Mouse (Mus musculus) T-helper 1 cell (primary cell): ENCODE results near the gene Myo9a.
"Not testable (repeated sequence)": the region's sequence is repeated elsewhere in the genome, so short reads cannot be mapped to it uniquely, and the experiment has no call there.

Experiments
- in situ Hi-C: fragments of 300-600 bp; cut with MboI, MseI; formaldehyde crosslinking; loops from one replicate; pipeline ENCODE4 v1.15.1; 2025; ENCODE audit warnings: high pct_unique_total_duplicates

Gene Myo9a

GRCm38 (mm10) chr9:59948691-59949250 is 198.1 kb downstream of the Myo9a start:
- in situ Hi-C loops: no loop called here

- in situ Hi-C loops: no loop called here
Observed at GRCm38 (mm10) chr9:59949511-59949910, 198.8 kb downstream of the Myo9a start.

- in situ Hi-C loops: no loop called here
Observed at GRCm38 (mm10) chr9:59949981-59950380, 199.3 kb downstream of the Myo9a start.

GRCm38 (mm10) chr9:59951001-59951750 is 200.5 kb downstream of the Myo9a start:
- in situ Hi-C loops: no loop called here

- in situ Hi-C loops: no loop called here
Observed at GRCm38 (mm10) chr9:59951943-59952342, 201.2 kb downstream of the Myo9a start.

GRCm38 (mm10) chr9:59952515-59953070 is 201.9 kb downstream of the Myo9a start:
- in situ Hi-C loops: no loop called here

- in situ Hi-C loops: no loop called here
Observed at GRCm38 (mm10) chr9:59953556-59953955, 202.9 kb downstream of the Myo9a start.

- in situ Hi-C loops: no loop called here
Observed at GRCm38 (mm10) chr9:59955199-59955598, 204.5 kb downstream of the Myo9a start.

GRCm38 (mm10) chr9:59955692-59956091 is 205.0 kb downstream of the Myo9a start:
- in situ Hi-C loops: no loop called here

GRCm38 (mm10) chr9:59956496-59956895 is 205.8 kb downstream of the Myo9a start:
- in situ Hi-C loops: no loop called here

GRCm38 (mm10) chr9:59958115-59958514 is 207.4 kb downstream of the Myo9a start:
- in situ Hi-C loops: not testable (repeated sequence)

- in situ Hi-C loops: no loop called here
Observed at GRCm38 (mm10) chr9:59959276-59959675, 208.6 kb downstream of the Myo9a start.

GRCm38 (mm10) chr9:59960559-59960958 is 209.9 kb downstream of the Myo9a start, which contains the start of gene Nr2e3:
Gene Nr2e3, minus strand, starts transcription at chr9:59960659.
- in situ Hi-C loops: loop anchor here (10.0 kb wide), 1 partner anchor 236 kb away; no protein-coding TSS in a partner anchor

- in situ Hi-C loops: loop anchor here (10.0 kb wide), 1 partner anchor 237 kb away; no protein-coding TSS in a partner anchor
Observed at GRCm38 (mm10) chr9:59961201-59961955, 210.7 kb downstream of the Myo9a start.

GRCm38 (mm10) chr9:59964367-59964766 is 213.7 kb downstream of the Myo9a start:
- in situ Hi-C loops: loop anchor here (10.0 kb wide), 1 partner anchor 240 kb away; no protein-coding TSS in a partner anchor

- in situ Hi-C loops: loop anchor here (10.0 kb wide), 1 partner anchor 240 kb away; no protein-coding TSS in a partner anchor
Observed at GRCm38 (mm10) chr9:59965046-59965445, 214.3 kb downstream of the Myo9a start.

- in situ Hi-C loops: loop anchor here (10.0 kb wide), 1 partner anchor 245 kb away; no protein-coding TSS in a partner anchor
Observed at GRCm38 (mm10) chr9:59969383-59969782, 218.7 kb downstream of the Myo9a start.

GRCm38 (mm10) chr9:59971263-59971662 is 220.6 kb downstream of the Myo9a start:
- in situ Hi-C loops: no loop called here
